Mouse (Mus musculus) adrenal gland (tissue): Measurements from ENCODE around the gene Prkci.

Experiments
- intact Hi-C: fragments of 180-260 bp; cut with DNase I; formaldehyde crosslinking; loops from one replicate; pipeline ENCODE4 v1.15.1; 2025

Prkci gene

GRCm38 (mm10) chr3:31082838-31083506 is 87.4 kb downstream of the Prkci start:
- intact Hi-C loops = no loop called here

- intact Hi-C loops = no loop called here
Measured at GRCm38 (mm10) chr3:31083507-31084245, 88.1 kb downstream of the Prkci start.

DNA sequence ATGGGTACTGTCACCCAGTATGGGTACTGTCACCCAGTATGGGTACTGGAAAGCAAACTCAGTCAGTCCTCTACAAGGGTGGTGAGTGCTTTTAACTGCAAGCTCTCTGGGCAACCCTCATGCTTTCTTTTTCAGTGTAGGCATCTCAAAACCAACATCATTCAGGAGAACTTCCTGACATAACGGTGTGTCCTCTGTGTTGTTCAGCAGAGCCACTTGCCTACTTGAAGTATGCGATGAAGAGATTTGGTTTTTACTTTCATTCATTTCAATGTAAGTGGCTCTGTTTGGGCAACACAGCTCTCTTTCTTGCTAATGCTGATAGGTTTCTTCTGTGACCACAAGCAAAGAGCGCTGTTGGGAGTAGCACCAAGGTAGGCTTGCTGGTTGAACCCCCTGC is 89.5 kb downstream of the Prkci start:
- intact Hi-C loops = no loop called here

DNA sequence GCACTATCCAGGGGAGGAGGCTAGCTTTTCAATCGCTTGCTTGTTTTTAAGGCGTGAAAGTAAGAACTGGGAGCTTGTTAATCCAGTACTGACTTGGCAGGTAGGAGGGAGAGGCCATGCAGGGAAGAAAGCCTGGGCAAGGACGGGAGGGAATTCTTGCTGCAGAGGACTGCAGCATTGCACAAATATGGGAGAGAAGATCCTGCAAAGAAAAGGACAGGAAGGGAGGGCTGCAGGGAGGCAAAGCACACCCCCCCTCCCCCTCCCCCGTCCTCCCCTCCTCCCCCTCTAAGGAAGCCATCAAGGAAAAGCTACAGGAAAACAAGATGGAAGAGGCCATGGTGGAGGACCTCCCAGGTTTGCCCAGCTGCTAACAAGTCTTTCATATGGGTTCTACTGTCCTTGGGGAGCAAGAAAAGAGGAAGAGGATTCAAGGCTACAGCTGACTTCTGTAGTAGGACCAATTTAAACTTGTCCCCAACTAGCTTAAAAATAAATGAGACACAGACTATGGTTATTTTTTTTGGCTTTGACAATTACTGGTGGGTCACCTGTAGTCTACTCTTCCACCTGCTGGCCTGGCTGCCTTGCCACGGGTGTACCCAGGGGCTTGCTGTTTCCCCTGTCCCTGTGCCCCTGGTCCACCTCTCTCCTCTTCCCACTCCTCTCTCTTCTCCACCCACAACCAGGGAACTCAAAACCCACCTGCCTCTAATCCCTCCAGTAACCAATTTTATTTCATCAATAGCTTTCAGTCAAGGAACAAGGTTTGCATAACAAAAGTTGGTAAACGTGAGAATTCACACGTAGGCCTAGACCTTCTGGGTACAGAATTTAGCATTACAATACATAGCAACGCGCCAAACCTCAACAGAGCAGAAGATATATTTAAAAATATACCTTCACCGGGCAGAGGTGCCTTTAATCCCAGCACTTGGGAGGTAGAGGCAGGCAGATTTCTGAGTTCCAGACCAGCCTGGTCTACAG is 93.5 kb downstream of the Prkci start:
- intact Hi-C loops = no loop called here

- intact Hi-C loops = loop anchor here (5.0 kb wide), 1 partner anchor 33 kb away; no protein-coding TSS in a partner anchor
Measured at GRCm38 (mm10) chr3:31089956-31090355, 94.4 kb downstream of the Prkci start.

GRCm38 (mm10) chr3:31093196-31093595 is 97.6 kb downstream of the Prkci start:
- intact Hi-C loops = loop anchor here (5.0 kb wide), 1 partner anchor 36 kb away; no protein-coding TSS in a partner anchor

- intact Hi-C loops = loop anchor here (5.0 kb wide), 1 partner anchor 36 kb away; no protein-coding TSS in a partner anchor
Measured at GRCm38 (mm10) chr3:31093627-31094351, 98.2 kb downstream of the Prkci start.

- intact Hi-C loops = loop anchor here (5.0 kb wide), 2 partner anchors 37 to 38 kb away; no protein-coding TSS in a partner anchor
Measured at GRCm38 (mm10) chr3:31094531-31095178, 99.1 kb downstream of the Prkci start, which contains the start of gene Skil. Gene Skil, plus strand, starts transcription at chr3:31095058.

GRCm38 (mm10) chr3:31095179-31095490 is 99.6 kb downstream of the Prkci start:
- intact Hi-C loops = loop anchor here (5.0 kb wide), 1 partner anchor 37 kb away; no protein-coding TSS in a partner anchor

DNA sequence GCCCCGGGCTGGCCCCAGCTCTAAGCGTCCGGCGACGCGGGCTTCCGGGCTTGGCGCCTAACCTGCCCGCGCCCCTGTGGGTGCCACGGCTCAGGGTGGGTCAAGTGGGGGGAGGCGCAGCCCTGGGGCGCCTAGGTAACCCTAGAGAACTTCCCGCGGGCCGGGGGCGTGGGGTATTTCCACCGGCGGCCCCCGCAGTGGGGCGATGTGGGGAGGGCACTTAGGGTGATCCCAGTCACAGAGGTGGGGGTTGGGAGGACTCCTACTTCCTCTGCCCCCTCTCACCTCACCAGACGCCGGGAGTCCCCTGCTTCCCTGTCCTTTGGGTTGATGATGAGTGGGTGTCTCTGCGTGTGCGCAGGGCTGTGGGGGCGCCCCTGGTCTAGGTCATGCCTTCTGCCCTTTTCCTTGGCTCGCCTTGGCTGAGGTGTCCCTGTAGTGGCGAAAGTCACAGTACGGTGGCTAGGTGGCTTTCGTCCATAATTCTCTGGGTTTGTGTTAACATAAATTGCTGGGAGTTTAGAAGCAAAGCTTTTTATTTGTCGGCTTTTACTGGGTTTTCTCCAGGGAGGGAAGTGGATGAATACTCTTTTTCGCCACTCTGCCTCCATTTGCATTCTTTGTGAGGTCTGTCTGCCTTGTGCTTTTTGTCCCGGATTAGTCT is 100.1 kb downstream of the Prkci start:
- intact Hi-C loops = loop anchor here (5.0 kb wide), 1 partner anchor 37 kb away; no protein-coding TSS in a partner anchor

- intact Hi-C loops = loop anchor here (5.0 kb wide), 1 partner anchor 36 kb away; no protein-coding TSS in a partner anchor
Measured at GRCm38 (mm10) chr3:31096155-31097101, 100.9 kb downstream of the Prkci start.

DNA sequence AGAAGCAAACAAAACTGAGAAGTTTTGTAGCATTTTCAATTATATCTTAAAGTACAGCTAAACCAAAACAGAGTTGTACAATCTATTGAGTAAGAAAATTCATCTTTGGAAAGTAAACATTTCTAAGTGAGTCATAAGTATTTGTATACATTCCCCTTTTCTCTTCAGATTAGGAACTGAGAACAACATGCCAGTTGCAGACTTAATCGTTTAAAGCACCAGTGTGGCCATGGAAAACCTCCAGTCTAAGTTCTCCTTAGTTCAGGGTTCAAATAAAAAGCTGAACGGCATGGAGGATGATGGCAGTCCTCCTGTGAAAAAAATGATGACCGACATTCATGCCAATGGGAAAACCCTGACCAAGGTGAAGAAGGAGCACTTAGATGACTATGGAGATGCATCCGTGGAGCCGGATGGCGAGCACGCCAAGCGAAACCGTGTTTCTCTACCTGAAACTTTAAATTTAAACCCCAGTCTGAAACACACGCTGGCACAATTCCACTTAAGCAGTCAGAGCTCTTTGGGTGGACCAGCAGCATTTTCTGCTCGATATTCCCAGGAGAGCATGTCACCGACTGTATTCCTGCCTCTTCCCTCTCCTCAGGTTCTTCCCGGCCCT is 101.7 kb downstream of the Prkci start:
- intact Hi-C loops = loop anchor here (5.0 kb wide), 1 partner anchor 35 kb away; no protein-coding TSS in a partner anchor

DNA sequence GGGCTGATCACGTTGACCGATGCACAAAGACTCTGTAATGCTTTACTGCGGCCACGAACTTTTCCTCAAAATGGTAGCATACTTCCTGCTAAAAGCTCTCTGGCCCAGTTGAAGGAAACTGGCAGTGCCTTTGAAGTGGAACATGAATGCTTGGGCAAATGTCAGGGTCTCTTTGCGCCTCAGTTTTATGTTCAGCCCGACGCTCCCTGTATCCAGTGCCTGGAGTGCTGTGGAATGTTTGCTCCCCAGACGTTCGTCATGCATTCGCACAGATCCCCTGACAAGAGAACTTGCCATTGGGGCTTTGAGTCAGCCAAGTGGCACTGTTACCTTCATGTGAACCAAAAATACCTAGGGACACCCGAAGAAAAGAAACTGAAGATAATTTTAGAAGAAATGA is 102.4 kb downstream of the Prkci start:
- intact Hi-C loops = loop anchor here (5.0 kb wide), 1 partner anchor 34 kb away; no protein-coding TSS in a partner anchor

GRCm38 (mm10) chr3:31098556-31098955 is 103.0 kb downstream of the Prkci start:
- intact Hi-C loops = loop anchor here (5.0 kb wide), 1 partner anchor 34 kb away; no protein-coding TSS in a partner anchor

DNA sequence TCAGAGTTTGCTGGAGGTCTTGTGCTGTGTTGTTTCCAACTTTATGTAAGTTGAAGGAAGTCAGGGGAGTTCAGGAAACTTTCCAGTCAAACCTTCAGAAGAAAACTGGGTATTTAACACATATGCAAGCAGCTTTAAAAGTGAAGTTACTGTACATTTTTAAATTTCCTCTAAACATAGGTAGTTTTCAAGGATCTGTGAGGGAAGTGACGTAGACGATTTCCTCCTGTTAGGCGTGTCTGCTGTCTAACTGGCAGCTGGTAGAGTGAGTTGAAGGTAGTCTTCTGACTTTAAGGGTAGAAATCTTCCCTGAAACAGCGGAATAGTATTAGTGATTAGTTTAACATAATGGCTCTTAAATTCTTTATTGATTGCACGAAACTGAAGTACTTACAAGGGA is 104.5 kb downstream of the Prkci start:
- intact Hi-C loops = no loop called here

DNA sequence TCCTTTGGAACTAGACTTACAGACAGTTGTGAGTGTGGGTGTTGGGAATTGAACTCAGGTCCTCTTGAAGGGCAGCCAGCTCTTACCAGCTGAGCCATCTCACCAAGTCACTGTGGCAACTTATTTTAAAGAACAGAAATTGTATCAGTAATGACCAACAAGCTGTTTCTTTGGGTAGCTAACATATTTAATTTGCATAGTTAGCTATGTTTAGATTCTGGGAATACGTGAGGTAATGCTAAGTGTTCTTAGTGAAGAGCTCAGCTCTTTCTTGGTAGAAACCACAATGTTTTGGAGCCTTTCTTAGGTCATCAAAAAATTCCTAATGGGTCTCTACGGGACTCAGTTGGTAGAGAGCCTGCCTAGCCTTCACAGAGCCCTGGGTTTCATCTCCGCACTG is 105.3 kb downstream of the Prkci start:
- intact Hi-C loops = no loop called here
